Mouse (Mus musculus) stomach, postnatal 0 days (tissue): ENCODE results near the gene Ccnd3. TPM values are rescaled to one million over a fixed set of nuclear protein-coding genes. Genes with fewer than 3 reads are reported as not detected.
A peak's percentile ranks its signal among the peaks of the same experiment; 100 is the strongest.

ENCODE experiments used
- ATAC-seq: fragments of 200-750 bp; cut with Nextera tagmentation; 2 replicates; pipeline ENCODE4 v1.8.0; 2017; ENCODE audit not compliant: low FRiP score, low TSS enrichment
- DNase-seq: peaks from one replicate; pipeline ENCODE4 v3.0.0-alpha.2; 2016; ENCODE audit warnings: low spot score
- H3K27ac ChIP-seq: fragments of 300-500 bp; sonication (generic); replicated peaks from 2 replicates; pipeline ENCODE4 v1.5.1; 2014; ENCODE audit warnings: mild to moderate bottlenecking, control low read depth
- H3K27me3 ChIP-seq: fragments of 300-500 bp; sonication (generic); 2 replicates; pipeline ENCODE4 v1.6.1; 2014; ENCODE audit warnings: low read length; ENCODE audit not compliant: control insufficient read depth, insufficient read depth
- H3K36me3 ChIP-seq: fragments of 300-500 bp; sonication (generic); 2 replicates; pipeline ENCODE4 v1.6.1; 2014; ENCODE audit warnings: low read length, mixed read lengths; ENCODE audit not compliant: control insufficient read depth, insufficient read depth
- H3K4me1 ChIP-seq: fragments of 300-500 bp; sonication (generic); replicated peaks from 2 replicates; pipeline ENCODE4 v1.6.1; 2014; ENCODE audit warnings: antibody characterized with exemption; ENCODE audit not compliant: control insufficient read depth, insufficient read depth
- H3K4me2 ChIP-seq: fragments of 300-500 bp; sonication (generic); replicated peaks from 2 replicates; pipeline ENCODE4 v1.6.1; 2014; ENCODE audit warnings: low read depth, mild to moderate bottlenecking, control low read depth, moderate library complexity
- H3K4me3 ChIP-seq: fragments of 300-500 bp; sonication (generic); 2 replicates; pipeline ENCODE4 v1.5.1; 2014; ENCODE audit warnings: low read depth, low read length, control low read depth
- H3K9ac ChIP-seq: fragments of 300-500 bp; sonication (generic); 2 replicates; pipeline ENCODE4 v1.6.1; 2014; ENCODE audit warnings: mild to moderate bottlenecking, low read length, control low read depth, mixed read lengths
- H3K9me3 ChIP-seq: fragments of 300-500 bp; sonication (generic); 2 replicates; pipeline ENCODE4 v1.6.1; 2016; ENCODE audit warnings: low read length; ENCODE audit not compliant: control insufficient read depth
- CTCF ChIP-seq: IDR thresholded peaks from 2 replicates; pipeline ENCODE4 v1.5.1; 2016; ENCODE audit warnings: antibody characterized with exemption, low read depth, mild to moderate bottlenecking, moderate library complexity
- EP300 ChIP-seq: optimal IDR thresholded peaks from 2 replicates; pipeline ENCODE3; 2016; ENCODE audit warnings: antibody characterized with exemption
- WGBS: fragments of 180-500 bp; shearing (Covaris S2); extraction: QIAGEN DNeasy Blood & Tissue Kit; methylation state at CpG from one replicate; pipeline ENCODE4 v1.1.7; 2014; 5-methylcytosine and 5-hydroxymethylcytosine counted together
- polyA plus RNA-seq: library from polyadenylated mRNA; unstranded; fragments of >200 nt; fragmentation: Nextera tagmentation; extraction: Ambion mirVana; gene quantifications from 2 replicates; pipeline ENCODE4 v1.2.1, GENCODE M21; 2015

Ccnd3 gene
- 219 and 242 TPM in 2 replicates for polyA plus RNA-seq

DNA sequence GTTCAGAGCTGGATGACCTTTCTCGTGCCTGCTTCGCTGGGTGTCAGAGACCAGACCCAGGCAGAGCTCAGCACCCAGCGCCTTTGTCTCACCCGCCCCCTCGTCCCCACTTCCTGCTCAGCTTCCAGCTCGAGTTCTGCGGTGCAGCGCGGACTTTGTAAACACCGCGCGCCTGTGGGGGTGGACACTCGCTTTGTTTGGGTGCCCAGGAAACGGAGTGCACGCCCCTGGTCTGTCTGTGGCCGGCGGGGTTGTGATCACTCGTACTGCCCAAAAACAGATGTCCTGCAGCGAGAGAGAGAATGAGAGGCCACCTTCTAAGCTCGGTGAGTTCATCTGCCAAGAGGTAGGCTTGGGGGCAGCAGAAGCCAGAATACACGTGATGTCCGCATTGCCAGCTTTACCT, at the start of gene Ccnd3:
Gene Ccnd3, plus strand, starts transcription at position 111 of the 406 bp plus-strand sequence.
- H3K4me3 ChIP-seq: peak within 1 kb of the TSS; percentile 39
- TF ChIP-seq CTCF (no peak), EP300 (peak; percentile 41)
- H3K4me2 ChIP-seq: peak within 1 kb of the TSS; percentile 71
- peak; percentile 89 for DNase-seq
- no peaks in the 10 kb centered on the region for H3K9me3 ChIP-seq
- no peaks in the 10 kb centered on the region for H3K36me3 ChIP-seq
- H3K4me1 ChIP-seq: peaks cover 12% of the 10 kb centered on the region
- ATAC-seq: peak; percentile 49
- WGBS: 2% methylated on average over 22 of the region's 22 CpGs
- no peaks in the 10 kb centered on the region for H3K27me3 ChIP-seq
- H3K9ac ChIP-seq: peak within 1 kb of the TSS; percentile 68
- H3K27ac ChIP-seq: peak within 1 kb of the TSS; percentile 84

DNA sequence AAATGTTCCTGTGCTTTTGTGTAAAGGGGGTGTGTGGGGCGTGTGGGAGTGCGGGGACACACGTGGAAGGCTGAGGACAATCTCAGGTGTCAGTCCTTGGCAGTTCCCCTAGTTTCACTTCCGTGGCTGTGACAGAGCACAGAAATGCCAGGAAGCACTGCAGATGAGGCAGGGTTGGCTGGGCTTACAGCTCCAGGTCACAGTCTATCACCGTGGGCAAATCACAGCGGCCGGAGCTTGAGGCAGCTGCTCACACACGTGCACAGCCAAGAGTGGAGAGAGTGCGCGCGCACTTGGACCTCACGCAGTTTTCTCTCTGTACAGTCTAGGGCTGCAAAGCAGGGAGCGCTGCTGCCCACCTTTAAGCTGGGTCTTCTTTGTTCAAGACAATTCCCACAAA, 46.5 kb upstream of the Ccnd3 start:
- Histone ChIP-seq H3K27ac (no peak overlapping the region), H3K4me3 (no peak overlapping the region), H3K27me3 (no peaks in the 10 kb centered on the region), H3K36me3 (no peaks in the 10 kb centered on the region), H3K4me1 (0 out of 2 replicates have a peak, but pooled peaks cover 3% of the 10 kb centered on the region), H3K9ac (no peak overlapping the region), H3K9me3 (no peaks in the 10 kb centered on the region), H3K4me2 (no peak overlapping the region)
- peak; percentile 13 for DNase-seq
- WGBS: 70% methylated on average over 13 of the region's 13 CpGs
- TF ChIP-seq EP300: no peak
- no peak for TF ChIP-seq CTCF
- ATAC-seq: no peak

DNA sequence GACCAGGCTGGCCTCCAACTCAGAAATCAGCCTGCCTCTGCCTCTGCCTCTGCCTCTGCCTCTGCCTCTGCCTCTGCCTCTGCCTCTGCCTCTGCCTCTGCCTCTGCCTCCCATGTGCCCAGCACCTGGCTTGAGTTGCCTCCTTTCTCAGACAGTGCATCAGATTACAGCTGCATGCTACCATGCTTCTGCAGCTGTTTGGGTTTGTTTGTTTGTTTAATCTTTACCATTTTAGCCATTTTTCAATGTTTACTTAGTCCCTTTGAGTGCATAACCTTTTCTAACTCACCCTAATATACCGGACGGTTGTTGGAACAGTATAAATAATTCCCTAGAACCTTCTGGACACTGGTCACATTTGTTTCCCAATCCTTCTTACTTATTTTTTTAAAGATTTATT, 45.9 kb upstream of the Ccnd3 start:
- H3K4me2 ChIP-seq: no peak overlapping the region
- no peak overlapping the region for H3K9ac ChIP-seq
- ATAC-seq (no peak), DNase-seq (no peak)
- H3K27me3 ChIP-seq: no peaks in the 10 kb centered on the region
- no peak for TF ChIP-seq CTCF
- TF ChIP-seq EP300: no peak
- H3K4me3 ChIP-seq: no peak overlapping the region
- 0 out of 2 replicates have a peak, but pooled peaks cover 3% of the 10 kb centered on the region for H3K4me1 ChIP-seq
- H3K27ac ChIP-seq: no peak overlapping the region
- H3K36me3 ChIP-seq: no peaks in the 10 kb centered on the region
- 61% methylated on average over 2 of the region's 2 CpGs for WGBS
- H3K9me3 ChIP-seq: no peaks in the 10 kb centered on the region

DNA sequence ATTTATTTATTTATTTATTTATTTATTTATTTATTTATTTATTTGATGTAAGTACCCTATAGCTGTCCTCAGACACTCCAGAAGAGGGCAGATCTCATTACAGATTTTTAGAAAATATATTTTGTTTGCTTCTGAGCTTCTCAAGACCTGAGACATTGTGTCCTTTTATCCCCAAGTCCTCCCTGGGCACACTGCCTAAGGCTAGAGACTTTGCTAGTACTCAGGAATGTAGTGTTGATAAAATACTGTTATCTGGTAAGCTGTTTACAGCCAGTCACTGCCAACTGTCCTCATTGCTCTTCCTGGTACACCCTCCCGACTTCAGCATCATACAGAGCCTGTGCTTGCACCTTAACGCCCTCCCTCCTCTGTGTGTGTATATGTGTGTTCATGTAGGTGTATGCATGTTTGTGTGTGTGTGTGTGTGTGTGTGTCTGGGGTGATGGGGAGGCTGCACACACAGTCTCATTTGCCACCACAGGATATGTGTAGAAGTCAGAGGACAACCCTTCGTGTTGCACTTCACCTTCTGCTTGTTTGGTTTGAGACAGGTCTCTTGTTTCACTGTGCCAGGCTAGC, 45.4 kb upstream of the Ccnd3 start:
- H3K27ac ChIP-seq: no peak overlapping the region
- no peak for DNase-seq
- WGBS: 42% methylated on average over 3 of the region's 3 CpGs
- TF ChIP-seq EP300 (no peak), CTCF (no peak)
- H3K4me3 ChIP-seq: no peak overlapping the region
- ATAC-seq: no peak
- H3K36me3 ChIP-seq: no peaks in the 10 kb centered on the region
- no peak overlapping the region for H3K9ac ChIP-seq
- H3K27me3 ChIP-seq: no peaks in the 10 kb centered on the region
- H3K4me1 ChIP-seq: 0 out of 2 replicates have a peak, but pooled peaks cover 3% of the 10 kb centered on the region
- H3K4me2 ChIP-seq: no peak overlapping the region
- no peaks in the 10 kb centered on the region for H3K9me3 ChIP-seq

DNA sequence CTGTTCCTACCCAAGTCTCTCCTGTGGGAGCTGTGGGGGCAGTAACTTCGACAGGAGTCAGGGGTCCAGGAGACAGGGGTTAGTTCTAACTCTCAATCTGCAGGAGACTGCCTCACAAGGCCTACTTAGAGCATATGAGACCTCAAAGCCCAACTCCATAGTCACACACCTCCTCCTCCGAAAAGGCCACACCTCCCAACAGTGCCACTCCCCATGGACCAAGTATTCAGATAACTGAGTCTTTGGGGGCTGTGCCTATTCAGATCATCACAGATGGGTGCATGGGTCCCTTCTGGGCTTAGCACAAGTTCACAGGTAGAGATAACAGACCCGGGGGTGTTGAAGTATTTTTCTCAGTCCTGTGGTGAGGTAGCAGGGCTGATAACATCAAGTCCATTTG, 43.2 kb upstream of the Ccnd3 start:
- no peak overlapping the region for H3K4me3 ChIP-seq
- WGBS: 46% methylated on average over 3 of the region's 3 CpGs
- ATAC-seq (no peak), DNase-seq (peak; percentile 19)
- no peaks in the 10 kb centered on the region for H3K9me3 ChIP-seq
- H3K36me3 ChIP-seq: no peaks in the 10 kb centered on the region
- H3K27ac ChIP-seq: peak overlapping the region; percentile 18; the same call in 1 of the 2 replicates
- TF ChIP-seq CTCF (no peak), EP300 (no peak)
- H3K4me2 ChIP-seq: no peak overlapping the region
- no peaks in the 10 kb centered on the region for H3K27me3 ChIP-seq
- H3K9ac ChIP-seq: 0 out of 2 replicates have a peak overlapping the region, but pooled peaks have one; percentile 27
- H3K4me1 ChIP-seq: 0 out of 2 replicates have a peak, but pooled peaks cover 3% of the 10 kb centered on the region

DNA sequence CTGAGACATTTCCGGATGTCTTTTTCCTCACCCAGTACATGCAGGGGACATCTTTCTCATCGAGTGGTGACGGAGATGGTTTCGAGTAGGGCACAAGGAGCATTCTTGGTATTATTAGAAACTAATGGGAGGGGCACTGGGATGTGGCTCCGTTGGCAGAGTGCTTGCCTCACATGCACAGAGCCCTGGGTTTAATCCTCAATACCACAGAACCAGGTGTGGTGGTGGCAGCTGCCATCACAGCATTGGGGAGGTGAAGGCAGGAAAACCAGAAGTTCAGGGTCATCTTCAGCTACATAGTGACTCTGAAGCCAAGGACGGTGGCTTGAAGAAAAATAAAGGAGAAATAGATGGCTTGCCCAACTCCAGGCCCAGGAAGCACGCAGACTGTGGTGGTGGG, 42.6 kb upstream of the Ccnd3 start:
- DNase-seq (peak; percentile 16), ATAC-seq (0 out of 2 replicates have a peak, but pooled peaks have one; percentile 3)
- Histone ChIP-seq H3K36me3 (no peaks in the 10 kb centered on the region), H3K9ac (no peak overlapping the region), H3K9me3 (no peaks in the 10 kb centered on the region), H3K4me3 (no peak overlapping the region), H3K4me2 (no peak overlapping the region), H3K27me3 (no peaks in the 10 kb centered on the region), H3K27ac (peak overlapping the region; percentile 72), H3K4me1 (0 out of 2 replicates have a peak, but pooled peaks cover 3% of the 10 kb centered on the region)
- 49% methylated on average over 7 of the region's 7 CpGs for WGBS
- no peak for TF ChIP-seq CTCF
- TF ChIP-seq EP300: no peak
